Mouse (Mus musculus) liver, embryonic 14.5 days (tissue): ENCODE data around the gene Rhebl1. TPM values are rescaled to one million over a fixed set of nuclear protein-coding genes. Genes with fewer than 3 reads are reported as not detected.

Experiments used
- ATAC-seq: fragments of 200-750 bp; cut with Nextera tagmentation; 2 replicates; pipeline ENCODE4 v1.8.0; 2017; ENCODE audit warnings: moderate number of reproducible peaks, mild to moderate bottlenecking, moderate library complexity; ENCODE audit not compliant: insufficient read depth
- DNase-seq, 3 experiments: peaks; one replicate each; pipeline ENCODE4 v3.0.0-alpha.2; 2012 to 2013; ENCODE audit warnings: low read depth in 3 of 3, low spot score in 3 of 3
- H3K27ac ChIP-seq: fragments of 300-500 bp; sonication (generic); 2 replicates; pipeline ENCODE4 v1.5.1; 2014; ENCODE audit warnings: moderate library complexity, mild to moderate bottlenecking, control low read depth, inconsistent platforms
- H3K27me3 ChIP-seq: fragments of 300-500 bp; sonication (generic); 2 replicates; pipeline ENCODE4 v1.6.1; 2014; ENCODE audit warnings: mild to moderate bottlenecking, low read length, moderate library complexity; ENCODE audit not compliant: control insufficient read depth, insufficient read depth
- H3K36me3 ChIP-seq: fragments of 300-500 bp; sonication (generic); replicated peaks from 2 replicates; pipeline ENCODE4 v1.6.1; 2014; ENCODE audit warnings: low read depth; ENCODE audit not compliant: control insufficient read depth, insufficient read depth
- H3K4me1 ChIP-seq, 2 experiments: fragments of 200-500 bp in 1 of 2; fragments of 300-500 bp in 1 of 2; sonication (generic) in 1 of 2; replicated peaks; 2 replicates each; pipeline ENCODE4 v1.6.1; 2012 to 2014; ENCODE audit warnings: antibody characterized with exemption in 1 of 2, inconsistent platforms in 1 of 2, low read length in 1 of 2; ENCODE audit not compliant: control insufficient read depth in 2 of 2, insufficient read depth in 2 of 2
- H3K4me2 ChIP-seq: fragments of 300-500 bp; sonication (generic); 2 replicates; pipeline ENCODE4 v1.6.1; 2014; ENCODE audit warnings: low read depth, mild to moderate bottlenecking, control low read depth, moderate library complexity
- H3K4me3 ChIP-seq, 2 experiments: fragments of 200-500 bp in 1 of 2; fragments of 300-500 bp in 1 of 2; sonication (generic) in 1 of 2; 2 replicates each; pipeline ENCODE4 v1.5.1; 2012 to 2014; ENCODE audit warnings: low read depth in 2 of 2, low read length in 2 of 2, mild to moderate bottlenecking in 2 of 2, control low read depth in 1 of 2, inconsistent platforms in 1 of 2, moderate library complexity in 1 of 2; ENCODE audit not compliant: insufficient read depth in 1 of 2
- H3K9ac ChIP-seq: fragments of 300-500 bp; sonication (generic); replicated peaks from 2 replicates; pipeline ENCODE4 v1.6.1; 2014; ENCODE audit warnings: mild to moderate bottlenecking, control low read depth, moderate library complexity
- H3K9me3 ChIP-seq: fragments of 300-500 bp; sonication (generic); 2 replicates; pipeline ENCODE4 v1.6.1; 2016; ENCODE audit warnings: low read length, mixed read lengths; ENCODE audit not compliant: control insufficient read depth
- CTCF ChIP-seq: IDR thresholded peaks from 2 replicates; pipeline ENCODE4 v1.5.1; 2016; ENCODE audit warnings: antibody characterized with exemption, low read depth, control low read depth
- EP300 ChIP-seq: IDR thresholded peaks from 2 replicates; pipeline ENCODE4 v1.6.1; 2016; ENCODE audit warnings: antibody characterized with exemption, low read depth
- WGBS: fragments of 180-500 bp; shearing (Covaris S2); extraction: QIAGEN DNeasy Blood & Tissue Kit; methylation state at CpG from one replicate; pipeline ENCODE4 v1.1.7; 2014; ENCODE audit not compliant: insufficient replicate concordance; 5-methylcytosine and 5-hydroxymethylcytosine counted together
- polyA plus RNA-seq, 2 experiments: library from polyadenylated mRNA; depleted of rRNA in 1 of 2; stranded (reverse) in 1 of 2; unstranded in 1 of 2; fragments of >200 nt; fragmentation: Nextera tagmentation in 1 of 2; extraction: Ambion mirVana in 1 of 2; gene quantifications; 2 replicates each; pipeline versions ENCODE4 v1.2.1 to v1.2.3; 2012 to 2014

The Rhebl1 gene
- polyA plus RNA-seq, 2 experiments: 2.5 to 3.2 TPM

DNA sequence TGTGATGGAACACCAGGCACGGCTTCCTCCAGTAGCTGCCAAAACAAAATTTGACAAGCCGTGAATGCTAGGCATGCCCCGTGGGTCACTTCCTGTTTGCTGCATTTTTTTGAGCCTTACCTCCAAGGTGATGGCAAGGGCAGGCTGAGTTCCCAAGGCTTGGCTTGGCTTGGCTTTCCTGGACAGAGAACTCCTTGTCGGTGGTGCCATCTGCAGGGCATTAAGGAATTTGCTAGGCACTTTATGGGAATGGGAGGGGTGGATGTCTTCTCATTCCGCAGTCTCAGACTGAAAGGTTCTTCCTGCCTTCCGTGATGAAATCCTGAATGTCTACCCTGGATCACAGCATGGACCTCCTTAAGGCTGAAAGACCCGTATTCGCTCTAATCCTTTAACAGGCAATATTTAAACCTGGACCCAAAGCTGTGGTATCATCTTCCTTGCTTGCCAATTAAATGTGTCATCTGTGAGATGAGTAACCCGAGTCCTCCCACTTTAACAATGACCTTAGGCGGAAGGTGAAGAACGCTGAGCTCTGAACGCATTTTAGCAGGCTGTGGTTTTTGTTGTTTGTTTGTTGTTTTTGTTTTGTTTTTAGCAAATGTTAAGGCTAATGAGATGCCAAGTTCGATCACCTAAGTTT lies 34.4 kb upstream of the Rhebl1 start:
- no peak for ATAC-seq
- Histone ChIP-seq H3K4me3 (no peak overlapping the region), H3K27me3 (no peaks in the 10 kb centered on the region), H3K9me3 (no peaks in the 10 kb centered on the region), H3K27ac (no peak overlapping the region), H3K9ac (no peak overlapping the region), H3K4me2 (no peak overlapping the region), H3K4me1 (peaks cover 0 to 4% of the 10 kb centered on the region in 2 experiments; a peak in 1 of 4 replicates), H3K36me3 (peaks cover 19% of the 10 kb centered on the region)
- TF ChIP-seq EP300 (no peak), CTCF (peak; percentile 75)
- WGBS: 15% methylated on average over 13 of the region's 13 CpGs
- DNase-seq: no peak

DNA sequence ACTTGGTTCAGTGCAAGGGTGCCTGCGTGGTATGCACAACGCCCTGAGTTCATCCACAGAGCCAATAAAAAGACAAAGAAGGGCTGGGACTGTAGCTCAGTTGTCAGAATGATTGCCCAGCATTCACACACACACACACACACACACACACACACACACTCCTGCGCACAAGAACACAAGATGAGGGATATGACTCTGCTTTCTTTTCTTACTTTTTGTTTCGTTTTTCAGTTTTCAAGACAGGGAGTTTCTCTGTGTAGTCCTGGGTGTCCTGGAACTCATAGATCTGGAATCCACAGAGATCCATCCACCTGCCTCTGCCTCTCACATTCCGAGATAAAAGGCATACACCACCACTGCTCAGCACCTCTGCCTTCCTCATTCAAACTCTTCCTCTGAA lies 33.2 kb upstream of the Rhebl1 start:
- Histone ChIP-seq H3K4me1 (peaks cover 0 to 7% of the 10 kb centered on the region in 2 experiments; a peak in 2 of 4 replicates), H3K36me3 (peaks cover 13% of the 10 kb centered on the region), H3K4me2 (no peak overlapping the region), H3K27ac (no peak overlapping the region), H3K9me3 (no peaks in the 10 kb centered on the region), H3K27me3 (no peaks in the 10 kb centered on the region), H3K4me3 (no peak overlapping the region), H3K9ac (no peak overlapping the region)
- DNase-seq (no peak), ATAC-seq (no peak)
- WGBS: 71% methylated on average over 5 of the region's 5 CpGs
- TF ChIP-seq CTCF (no peak), EP300 (no peak)

DNA sequence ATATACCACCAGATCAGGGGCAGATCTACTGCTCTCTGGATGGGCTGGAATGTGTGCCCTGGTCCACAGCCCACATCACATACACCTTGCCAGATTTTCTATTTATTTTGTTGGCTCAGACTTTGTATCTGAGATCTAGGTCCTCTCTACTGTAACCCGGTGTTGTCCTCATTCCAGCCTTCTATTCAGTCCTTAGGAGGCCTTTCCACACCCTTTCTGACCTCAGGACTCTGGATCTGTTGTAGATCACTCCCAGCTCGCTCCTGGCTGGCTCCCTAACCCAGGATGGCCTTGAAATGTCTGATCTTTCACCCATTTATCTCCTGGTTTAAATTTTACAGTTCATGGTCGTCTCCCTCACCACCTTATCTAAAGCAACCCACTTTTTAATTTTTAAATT lies 30.3 kb upstream of the Rhebl1 start:
- no peaks in the 10 kb centered on the region for H3K36me3 ChIP-seq
- WGBS: 42% methylated on average over 3 of the region's 3 CpGs
- H3K4me3 ChIP-seq: no peak overlapping the region
- H3K27ac ChIP-seq: no peak overlapping the region
- no peaks in the 10 kb centered on the region for H3K9me3 ChIP-seq
- peaks cover 0 to 7% of the 10 kb centered on the region in 2 experiments; a peak in 1 of 4 replicates for H3K4me1 ChIP-seq
- no peaks in the 10 kb centered on the region for H3K27me3 ChIP-seq
- no peak overlapping the region for H3K4me2 ChIP-seq
- ATAC-seq: no peak
- TF ChIP-seq CTCF (no peak), EP300 (no peak)
- no peak overlapping the region for H3K9ac ChIP-seq
- DNase-seq: no peak

DNA sequence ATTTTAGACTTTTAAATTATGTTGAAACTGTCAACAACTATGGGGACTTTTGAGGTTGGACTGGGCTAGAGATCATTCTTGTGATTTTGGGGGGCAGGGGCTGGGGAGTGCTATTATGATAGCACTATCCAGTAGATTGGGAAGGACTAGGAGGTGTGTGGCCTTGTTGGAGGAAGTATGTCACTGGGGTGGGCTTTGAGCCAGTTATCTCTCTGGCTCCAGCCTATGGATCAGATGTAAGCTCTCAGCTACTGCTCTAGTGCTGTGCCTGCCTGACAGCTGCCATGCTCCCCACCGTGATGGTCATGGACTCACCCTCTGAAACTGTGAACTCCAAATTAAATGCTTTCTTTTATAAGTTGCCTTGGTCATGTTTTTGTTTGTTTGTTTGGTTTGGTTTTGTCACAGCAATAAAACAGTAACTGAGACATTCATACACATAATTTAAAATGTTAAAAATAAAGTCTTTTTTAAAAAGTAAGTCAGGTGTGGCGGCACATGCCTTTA lies 28.7 kb upstream of the Rhebl1 start:
- H3K9ac ChIP-seq: no peak overlapping the region
- TF ChIP-seq EP300: no peak
- TF ChIP-seq CTCF: no peak
- WGBS: 59% methylated on average over 2 of the region's 2 CpGs
- no peak overlapping the region for H3K27ac ChIP-seq
- no peaks in the 10 kb centered on the region for H3K9me3 ChIP-seq
- no peak for ATAC-seq
- no peak overlapping the region for H3K4me3 ChIP-seq
- peaks cover 4 to 7% of the 10 kb centered on the region in 2 experiments; a peak in 3 of 4 replicates for H3K4me1 ChIP-seq
- H3K4me2 ChIP-seq: no peak overlapping the region
- H3K36me3 ChIP-seq: no peaks in the 10 kb centered on the region
- H3K27me3 ChIP-seq: no peaks in the 10 kb centered on the region
- DNase-seq: no peak

DNA sequence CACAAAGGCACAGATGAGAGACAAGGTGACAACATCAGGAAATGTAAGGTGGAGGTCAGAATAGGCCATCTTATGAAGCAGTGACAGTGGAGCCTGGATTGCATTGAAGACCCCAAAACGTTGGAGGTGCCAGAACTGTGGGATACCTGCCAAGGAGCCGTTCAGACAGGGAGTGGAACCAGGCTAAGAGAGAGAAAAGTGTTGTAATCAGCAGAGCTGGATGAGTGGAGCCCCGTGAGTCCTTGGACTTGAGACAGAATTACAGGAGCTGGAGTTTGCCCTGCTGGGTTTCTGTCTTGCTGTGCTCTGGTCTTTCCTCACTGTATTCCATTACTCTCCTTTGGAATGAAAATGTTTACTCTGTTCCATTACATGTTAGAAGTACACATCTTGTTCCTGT lies 28.2 kb upstream of the Rhebl1 start:
- Histone ChIP-seq H3K9me3 (no peaks in the 10 kb centered on the region), H3K9ac (no peak overlapping the region), H3K27me3 (no peaks in the 10 kb centered on the region), H3K36me3 (no peaks in the 10 kb centered on the region), H3K27ac (no peak overlapping the region), H3K4me2 (no peak overlapping the region), H3K4me3 (no peak overlapping the region), H3K4me1 (peaks cover 4 to 7% of the 10 kb centered on the region in 2 experiments; a peak in 3 of 4 replicates)
- no peak for ATAC-seq
- no peak for TF ChIP-seq CTCF
- no peak for TF ChIP-seq EP300
- DNase-seq: no peak
- 44% methylated on average over 3 of the region's 3 CpGs for WGBS
